Mouse (Mus musculus): ENCODE measurements around the gene Crhr1. TPM values are rescaled to one million over a fixed set of nuclear protein-coding genes. Genes with fewer than 3 reads are reported as not detected.

Gene Crhr1
- polyA plus RNA-seq, 1 experiment from 2014 or later = 0.24 TPM

DNA sequence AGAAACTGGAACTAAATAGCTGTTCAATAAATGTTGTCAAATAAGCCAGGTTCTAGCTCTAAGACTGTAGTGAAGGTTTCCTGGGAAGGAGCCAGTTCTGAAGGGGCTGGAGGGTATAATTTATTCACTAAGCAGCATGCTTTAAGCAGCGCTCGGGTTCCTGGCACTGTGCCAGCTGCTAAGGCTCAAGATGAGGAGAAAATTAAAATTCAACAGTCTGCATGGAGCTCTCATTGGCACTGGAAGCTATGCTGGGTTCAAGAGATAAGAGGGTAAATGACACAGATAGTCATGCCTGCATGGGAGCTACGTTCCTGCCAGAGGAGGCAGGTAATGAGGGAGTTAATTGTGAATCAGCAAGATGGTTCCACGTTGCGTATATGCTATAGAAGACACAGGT is 26.3 kb upstream of the Crhr1 start:
- Histone ChIP-seq H3K4me3 (ENCODE audit: low read depth, low read length) (no peak overlapping the region), H3K9me3 (ENCODE audit: control insufficient read depth, low read length) (no peaks in the 10 kb centered on the region), H3K27me3 (ENCODE audit: control insufficient read depth, insufficient read depth, low read length) (no peaks in the 10 kb centered on the region), H3K4me1 (replicated peaks; ENCODE audit: control insufficient read depth, insufficient read depth, low read length) (no peaks in the 10 kb centered on the region; the same call in 1 of the 2 replicates), H3K9ac (ENCODE audit: low read length) (no peak overlapping the region), H3K27ac (ENCODE audit: low read depth, low read length) (no peak overlapping the region), H3K4me2 (ENCODE audit: low read depth, low read length, severe bottlenecking) (no peak overlapping the region), H3K36me3 (ENCODE audit: control insufficient read depth, insufficient read depth, low read length) (no peaks in the 10 kb centered on the region)
- WGBS = 66% methylated on average over 5 of the region's 5 CpGs
- ATAC-seq (replicated peaks; ENCODE audit: low FRiP score) (no peak), DNase-seq (ENCODE audit: low spot score) (no peak)

GRCm38 (mm10) chr11:104106969-104107368 is 25.7 kb upstream of the Crhr1 start:
- Histone ChIP-seq H3K4me1 (replicated peaks; ENCODE audit: control insufficient read depth, insufficient read depth, low read length) (no peaks in the 10 kb centered on the region; the same call in 1 of the 2 replicates), H3K4me3 (ENCODE audit: low read depth, low read length) (no peak overlapping the region), H3K36me3 (ENCODE audit: control insufficient read depth, insufficient read depth, low read length) (no peaks in the 10 kb centered on the region), H3K9me3 (ENCODE audit: control insufficient read depth, low read length) (no peaks in the 10 kb centered on the region), H3K27ac (ENCODE audit: low read depth, low read length) (no peak overlapping the region), H3K9ac (ENCODE audit: low read length) (no peak overlapping the region), H3K27me3 (ENCODE audit: control insufficient read depth, insufficient read depth, low read length) (no peaks in the 10 kb centered on the region), H3K4me2 (ENCODE audit: low read depth, low read length, severe bottlenecking) (no peak overlapping the region)
- DNase-seq (ENCODE audit: low spot score) = no peak
- no peak for ATAC-seq (replicated peaks; ENCODE audit: low FRiP score)
- WGBS = 72% methylated on average over 2 of the region's 2 CpGs

- Histone ChIP-seq H3K4me3 (ENCODE audit: low read depth, low read length) (no peak overlapping the region), H3K4me1 (replicated peaks; ENCODE audit: control insufficient read depth, insufficient read depth, low read length) (no peaks in the 10 kb centered on the region), H3K36me3 (ENCODE audit: control insufficient read depth, insufficient read depth, low read length) (no peaks in the 10 kb centered on the region), H3K27ac (ENCODE audit: low read depth, low read length) (no peak overlapping the region), H3K9me3 (ENCODE audit: control insufficient read depth, low read length) (no peaks in the 10 kb centered on the region), H3K4me2 (ENCODE audit: low read depth, low read length, severe bottlenecking) (no peak overlapping the region), H3K9ac (ENCODE audit: low read length) (no peak overlapping the region), H3K27me3 (ENCODE audit: control insufficient read depth, insufficient read depth, low read length) (no peaks in the 10 kb centered on the region)
- no peak for ATAC-seq (replicated peaks; ENCODE audit: low FRiP score)
- 88% methylated on average over 1 of the region's 1 CpGs for WGBS
- no peak for DNase-seq (ENCODE audit: low spot score)
Observed at GRCm38 (mm10) chr11:104110366-104110765, 22.3 kb upstream of the Crhr1 start.

GRCm38 (mm10) chr11:104111851-104112250 is 20.8 kb upstream of the Crhr1 start:
- DNase-seq (ENCODE audit: low spot score) (no peak), ATAC-seq (replicated peaks; ENCODE audit: low FRiP score) (no peak)
- Histone ChIP-seq H3K36me3 (ENCODE audit: control insufficient read depth, insufficient read depth, low read length) (no peaks in the 10 kb centered on the region), H3K27me3 (ENCODE audit: control insufficient read depth, insufficient read depth, low read length) (no peaks in the 10 kb centered on the region), H3K27ac (ENCODE audit: low read depth, low read length) (no peak overlapping the region), H3K9me3 (ENCODE audit: control insufficient read depth, low read length) (no peaks in the 10 kb centered on the region), H3K4me3 (ENCODE audit: low read depth, low read length) (no peak overlapping the region), H3K4me2 (ENCODE audit: low read depth, low read length, severe bottlenecking) (no peak overlapping the region), H3K4me1 (replicated peaks; ENCODE audit: control insufficient read depth, insufficient read depth, low read length) (no peaks in the 10 kb centered on the region), H3K9ac (ENCODE audit: low read length) (no peak overlapping the region)
- WGBS = 77% methylated on average over 11 of the region's 11 CpGs

- no peaks in the 10 kb centered on the region for H3K36me3 ChIP-seq (ENCODE audit: control insufficient read depth, insufficient read depth, low read length)
- H3K4me3 ChIP-seq (ENCODE audit: low read depth, low read length) = no peak overlapping the region
- no peaks in the 10 kb centered on the region for H3K9me3 ChIP-seq (ENCODE audit: control insufficient read depth, low read length)
- H3K27ac ChIP-seq (ENCODE audit: low read depth, low read length) = no peak overlapping the region
- no peaks in the 10 kb centered on the region for H3K27me3 ChIP-seq (ENCODE audit: control insufficient read depth, insufficient read depth, low read length)
- DNase-seq (ENCODE audit: low spot score) = no peak
- no peak overlapping the region for H3K4me2 ChIP-seq (ENCODE audit: low read depth, low read length, severe bottlenecking)
- H3K9ac ChIP-seq (ENCODE audit: low read length) = no peak overlapping the region
- ATAC-seq (replicated peaks; ENCODE audit: low FRiP score) = no peak
- WGBS = 58% methylated on average over 6 of the region's 6 CpGs
- no peaks in the 10 kb centered on the region for H3K4me1 ChIP-seq (replicated peaks; ENCODE audit: control insufficient read depth, insufficient read depth, low read length)
Observed at GRCm38 (mm10) chr11:104113699-104114098, 19.0 kb upstream of the Crhr1 start.

DNA sequence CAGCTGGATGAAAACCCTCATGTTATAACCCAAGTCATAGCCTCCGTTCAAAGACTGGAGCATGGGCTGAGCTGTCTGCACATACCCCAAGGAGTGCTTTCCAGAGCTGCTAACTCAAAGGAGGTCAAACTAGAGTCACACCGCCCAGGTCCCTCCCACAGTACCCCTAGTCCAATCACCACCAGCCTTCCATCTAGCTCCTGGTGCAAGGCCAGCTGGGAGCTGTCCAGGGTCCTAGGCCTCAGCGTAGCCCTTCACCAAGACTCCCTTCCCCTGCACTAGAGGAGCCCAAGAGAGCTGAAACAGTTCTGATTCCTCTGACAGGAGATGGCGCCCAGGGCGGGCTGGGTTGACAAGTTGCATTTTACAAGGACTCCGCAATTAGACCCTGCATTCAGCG is 18.0 kb upstream of the Crhr1 start:
- H3K4me3 ChIP-seq (ENCODE audit: low read depth, low read length) = no peak overlapping the region
- no peaks in the 10 kb centered on the region for H3K36me3 ChIP-seq (ENCODE audit: control insufficient read depth, insufficient read depth, low read length)
- no peak overlapping the region for H3K9ac ChIP-seq (ENCODE audit: low read length)
- no peak overlapping the region for H3K4me2 ChIP-seq (ENCODE audit: low read depth, low read length, severe bottlenecking)
- ATAC-seq (replicated peaks; ENCODE audit: low FRiP score) (no peak; the same call in 1 of the 2 replicates), DNase-seq (ENCODE audit: low spot score) (peak; percentile 85)
- no peak overlapping the region for H3K27ac ChIP-seq (ENCODE audit: low read depth, low read length)
- 5% methylated on average over 7 of the region's 7 CpGs for WGBS
- H3K27me3 ChIP-seq (ENCODE audit: control insufficient read depth, insufficient read depth, low read length) = no peaks in the 10 kb centered on the region
- no peaks in the 10 kb centered on the region for H3K9me3 ChIP-seq (ENCODE audit: control insufficient read depth, low read length)
- H3K4me1 ChIP-seq (replicated peaks; ENCODE audit: control insufficient read depth, insufficient read depth, low read length) = no peaks in the 10 kb centered on the region

DNA sequence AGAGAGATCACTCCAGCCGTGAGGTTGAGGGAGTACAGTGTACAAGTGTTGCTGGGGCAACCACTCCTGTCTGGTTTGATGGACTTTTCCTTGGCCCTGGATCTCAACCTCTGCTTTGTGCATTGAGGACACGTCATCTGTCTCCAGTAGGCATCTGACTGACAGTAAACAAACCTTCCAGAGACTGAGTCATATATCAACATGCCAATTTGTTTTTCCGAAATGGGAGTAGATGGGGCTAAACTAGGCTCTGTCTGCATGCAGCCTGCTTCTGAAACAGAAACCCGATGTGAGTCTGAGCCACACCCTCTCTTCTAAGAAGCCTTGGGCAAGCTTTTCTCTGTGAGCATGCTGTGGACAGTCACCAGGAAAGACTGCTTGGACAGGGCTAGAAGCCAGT is 14.3 kb upstream of the Crhr1 start:
- Histone ChIP-seq H3K9me3 (ENCODE audit: control insufficient read depth, low read length) (no peaks in the 10 kb centered on the region), H3K4me1 (replicated peaks; ENCODE audit: control insufficient read depth, insufficient read depth, low read length) (no peaks in the 10 kb centered on the region), H3K27me3 (ENCODE audit: control insufficient read depth, insufficient read depth, low read length) (no peaks in the 10 kb centered on the region), H3K9ac (ENCODE audit: low read length) (no peak overlapping the region), H3K36me3 (ENCODE audit: control insufficient read depth, insufficient read depth, low read length) (no peaks in the 10 kb centered on the region), H3K27ac (ENCODE audit: low read depth, low read length) (no peak overlapping the region), H3K4me2 (ENCODE audit: low read depth, low read length, severe bottlenecking) (no peak overlapping the region), H3K4me3 (ENCODE audit: low read depth, low read length) (no peak overlapping the region)
- DNase-seq (ENCODE audit: low spot score) = no peak
- no peak for ATAC-seq (replicated peaks; ENCODE audit: low FRiP score)
- 88% methylated on average over 4 of the region's 4 CpGs for WGBS

DNA sequence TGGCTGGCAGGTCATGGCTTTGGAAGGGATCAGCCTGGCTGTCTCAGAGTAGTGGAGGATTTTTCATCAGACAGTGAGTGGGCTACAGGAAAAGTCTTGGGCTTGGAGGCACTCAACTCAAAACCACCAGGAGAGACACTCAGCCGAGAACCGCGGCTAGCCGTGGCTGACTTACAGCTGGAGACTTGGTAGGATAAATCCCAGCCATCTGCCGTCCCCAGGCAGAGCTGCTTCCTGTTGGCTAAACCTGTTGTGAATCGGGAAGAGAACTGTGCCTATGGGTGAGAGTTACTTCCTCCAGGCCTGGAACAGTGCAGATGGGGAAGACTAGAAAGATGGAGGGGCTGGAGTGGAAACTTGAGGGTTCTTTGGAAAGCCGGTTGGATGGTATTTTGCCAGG is 9.7 kb upstream of the Crhr1 start:
- WGBS = 82% methylated on average over 7 of the region's 7 CpGs
- Histone ChIP-seq H3K27ac (ENCODE audit: low read depth, low read length) (no peak overlapping the region), H3K9ac (ENCODE audit: low read length) (no peak overlapping the region), H3K27me3 (ENCODE audit: control insufficient read depth, insufficient read depth, low read length) (no peaks in the 10 kb centered on the region), H3K36me3 (ENCODE audit: control insufficient read depth, insufficient read depth, low read length) (no peaks in the 10 kb centered on the region), H3K9me3 (ENCODE audit: control insufficient read depth, low read length) (no peaks in the 10 kb centered on the region), H3K4me1 (replicated peaks; ENCODE audit: control insufficient read depth, insufficient read depth, low read length) (no peaks in the 10 kb centered on the region), H3K4me2 (ENCODE audit: low read depth, low read length, severe bottlenecking) (no peak overlapping the region), H3K4me3 (ENCODE audit: low read depth, low read length) (no peak overlapping the region)
- DNase-seq (ENCODE audit: low spot score) (no peak), ATAC-seq (replicated peaks; ENCODE audit: low FRiP score) (no peak)

DNA sequence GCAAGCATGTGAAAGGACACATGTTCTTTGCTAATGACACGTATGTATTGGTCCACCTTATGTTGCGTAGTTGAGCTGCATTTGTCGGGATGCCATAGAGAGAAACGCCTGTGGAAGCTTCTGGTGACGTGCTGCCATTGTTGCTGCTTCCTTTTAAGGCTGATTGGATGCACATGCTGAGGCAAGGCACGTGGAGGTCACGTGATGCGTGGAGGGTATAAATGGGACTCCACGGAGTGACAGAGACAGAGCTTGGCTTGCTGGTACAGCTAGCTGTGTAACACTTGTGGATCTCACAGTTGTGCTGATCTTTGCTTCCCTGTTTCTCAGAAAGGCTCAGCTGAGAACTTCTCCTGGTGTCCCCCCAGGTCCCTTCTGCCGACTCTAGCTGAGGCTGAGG is 9.2 kb upstream of the Crhr1 start:
- ATAC-seq (replicated peaks; ENCODE audit: low FRiP score) = no peak
- 84% methylated on average over 10 of the region's 10 CpGs for WGBS

More for the DNA sequence above, 9.2 kb upstream of the Crhr1 start:
- H3K27me3 ChIP-seq (ENCODE audit: control insufficient read depth, insufficient read depth, low read length) = no peaks in the 10 kb centered on the region
- H3K4me2 ChIP-seq (ENCODE audit: low read depth, low read length, severe bottlenecking) = no peak overlapping the region
- no peaks in the 10 kb centered on the region for H3K9me3 ChIP-seq (ENCODE audit: control insufficient read depth, low read length)
- DNase-seq (ENCODE audit: low spot score) = no peak
- H3K27ac ChIP-seq (ENCODE audit: low read depth, low read length) = no peak overlapping the region
- H3K36me3 ChIP-seq (ENCODE audit: control insufficient read depth, insufficient read depth, low read length) = no peaks in the 10 kb centered on the region
- no peak overlapping the region for H3K4me3 ChIP-seq (ENCODE audit: low read depth, low read length)
- H3K9ac ChIP-seq (ENCODE audit: low read length) = no peak overlapping the region
- H3K4me1 ChIP-seq (replicated peaks; ENCODE audit: control insufficient read depth, insufficient read depth, low read length) = no peaks in the 10 kb centered on the region
